Mouse (Mus musculus): ENCODE measurements around the gene Pttg1ip.

DNA sequence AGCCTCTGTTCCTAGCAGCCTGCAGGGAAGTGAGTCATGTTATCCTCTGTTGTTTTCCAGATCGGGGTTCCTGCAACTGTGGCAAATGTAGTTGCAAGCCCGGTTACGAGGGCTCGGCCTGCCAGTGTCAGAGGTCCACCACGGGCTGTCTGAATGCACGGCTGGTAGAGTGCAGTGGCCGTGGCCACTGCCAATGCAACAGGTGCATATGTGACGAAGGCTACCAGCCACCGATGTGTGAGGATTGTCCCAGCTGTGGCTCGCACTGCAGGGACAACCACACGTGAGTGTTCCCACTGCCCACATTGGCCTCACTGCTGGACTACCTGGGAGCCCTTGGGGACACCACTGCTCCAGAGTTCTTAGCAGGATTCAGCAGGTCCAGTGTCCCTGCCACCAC lies 21.4 kb upstream of the Pttg1ip start:
- TF ChIP-seq CTCF (IDR thresholded peaks at IDR 0.05; ENCODE audit: control insufficient read depth, insufficient read depth, insufficient replicate concordance, low read depth, low read length) (no peak), POLR2A (IDR thresholded peaks at IDR 0.05; ENCODE audit: control insufficient read depth, low read depth, low read length) (no peak)

Data from testis, adult 2 months (tissue).